Mouse (Mus musculus) forebrain, embryonic 11.5 days (tissue): ENCODE measurements around the gene Rhox6. TPM values are rescaled to one million over a fixed set of nuclear protein-coding genes. Genes with fewer than 3 reads are reported as not detected.
"Not testable (repeated sequence)": the region's sequence is repeated elsewhere in the genome, so short reads cannot be mapped to it uniquely, and the experiment has no call there.

ENCODE experiments used
- ATAC-seq: fragments of 200-750 bp; cut with Nextera tagmentation; replicated peaks from 2 replicates; pipeline ENCODE4 v1.8.0; 2017; ENCODE audit warnings: moderate TSS enrichment; ENCODE audit not compliant: low FRiP score
- DNase-seq: peaks from one replicate; pipeline ENCODE4 v3.0.0-alpha.2; 2017; ENCODE audit warnings: low spot score
- H3K27ac ChIP-seq: fragments of 300-500 bp; sonication (generic); 2 replicates; pipeline ENCODE4 v1.5.1; 2014; ENCODE audit warnings: low read depth, low read length
- H3K27me3 ChIP-seq: fragments of 300-500 bp; sonication (generic); 2 replicates; pipeline ENCODE4 v1.6.1; 2014; ENCODE audit warnings: mild to moderate bottlenecking, low read length, mixed read lengths; ENCODE audit not compliant: control insufficient read depth, insufficient read depth
- H3K36me3 ChIP-seq: fragments of 300-500 bp; sonication (generic); 2 replicates; pipeline ENCODE4 v1.6.1; 2014; ENCODE audit warnings: mild to moderate bottlenecking, low read length, moderate library complexity, mixed read lengths; ENCODE audit not compliant: control insufficient read depth, insufficient read depth
- H3K4me1 ChIP-seq: fragments of 300-500 bp; sonication (generic); replicated peaks from 2 replicates; pipeline ENCODE4 v1.6.1; 2014; ENCODE audit warnings: low read length, mixed read lengths; ENCODE audit not compliant: control insufficient read depth, insufficient read depth
- H3K4me2 ChIP-seq: fragments of 300-500 bp; sonication (generic); 2 replicates; pipeline ENCODE4 v1.6.1; 2014; ENCODE audit warnings: low read depth, mild to moderate bottlenecking, low read length, moderate library complexity, mixed read lengths; ENCODE audit not compliant: severe bottlenecking
- H3K4me3 ChIP-seq: fragments of 300-500 bp; sonication (generic); 2 replicates; pipeline ENCODE4 v1.5.1; 2014; ENCODE audit warnings: low read depth, low read length
- H3K9ac ChIP-seq: fragments of 300-500 bp; sonication (generic); 2 replicates; pipeline ENCODE4 v1.6.1; 2014; ENCODE audit warnings: low read length
- H3K9me3 ChIP-seq: fragments of 300-500 bp; sonication (generic); 2 replicates; pipeline ENCODE4 v1.6.1; 2016; ENCODE audit warnings: low read length, mixed read lengths; ENCODE audit not compliant: control insufficient read depth
- WGBS: fragments of 180-500 bp; shearing (Covaris S2); extraction: QIAGEN DNeasy Blood & Tissue Kit; methylation state at CpG from one replicate; pipeline ENCODE4 v1.1.7; 2014; 5-methylcytosine and 5-hydroxymethylcytosine counted together
- polyA plus RNA-seq: library from polyadenylated mRNA; unstranded; fragments of >200 nt; fragmentation: Nextera tagmentation; extraction: Ambion mirVana; gene quantifications from 2 replicates; pipeline ENCODE4 v1.2.1, GENCODE M21; 2014

Rhox6 gene
- polyA plus RNA-seq = not detected in 2 replicates

DNA sequence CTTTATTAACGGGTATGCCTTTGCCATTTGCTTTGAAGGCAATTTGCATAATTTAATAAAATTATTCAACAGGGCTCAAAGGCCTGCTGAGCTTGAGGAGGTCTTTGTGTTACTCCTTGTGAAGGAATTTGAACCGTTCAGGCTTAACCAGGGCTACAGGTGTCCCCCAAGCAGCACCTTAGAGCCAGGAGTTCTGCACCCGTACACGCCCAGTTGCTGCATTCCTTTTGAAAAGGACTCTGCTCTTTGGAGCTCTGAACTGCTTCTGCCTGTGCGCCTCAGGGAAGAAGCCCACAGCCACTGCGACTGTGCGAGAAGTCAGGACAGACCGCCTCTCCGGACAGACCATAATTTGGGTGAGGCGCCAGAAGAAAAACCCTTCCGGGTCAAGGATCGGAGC, at the start of gene Rhox6:
Gene Rhox6, plus strand, starts transcription at position 301 of the 400 bp plus-strand sequence.
- H3K36me3 ChIP-seq, ATAC-seq, H3K4me1 ChIP-seq, H3K27ac ChIP-seq, H3K4me3 ChIP-seq, H3K9ac ChIP-seq, H3K9me3 ChIP-seq, H3K27me3 ChIP-seq, H3K4me2 ChIP-seq, DNase-seq: not testable (repeated sequence)
- 95% methylated on average over 4 of the region's 12 CpGs for WGBS

DNA sequence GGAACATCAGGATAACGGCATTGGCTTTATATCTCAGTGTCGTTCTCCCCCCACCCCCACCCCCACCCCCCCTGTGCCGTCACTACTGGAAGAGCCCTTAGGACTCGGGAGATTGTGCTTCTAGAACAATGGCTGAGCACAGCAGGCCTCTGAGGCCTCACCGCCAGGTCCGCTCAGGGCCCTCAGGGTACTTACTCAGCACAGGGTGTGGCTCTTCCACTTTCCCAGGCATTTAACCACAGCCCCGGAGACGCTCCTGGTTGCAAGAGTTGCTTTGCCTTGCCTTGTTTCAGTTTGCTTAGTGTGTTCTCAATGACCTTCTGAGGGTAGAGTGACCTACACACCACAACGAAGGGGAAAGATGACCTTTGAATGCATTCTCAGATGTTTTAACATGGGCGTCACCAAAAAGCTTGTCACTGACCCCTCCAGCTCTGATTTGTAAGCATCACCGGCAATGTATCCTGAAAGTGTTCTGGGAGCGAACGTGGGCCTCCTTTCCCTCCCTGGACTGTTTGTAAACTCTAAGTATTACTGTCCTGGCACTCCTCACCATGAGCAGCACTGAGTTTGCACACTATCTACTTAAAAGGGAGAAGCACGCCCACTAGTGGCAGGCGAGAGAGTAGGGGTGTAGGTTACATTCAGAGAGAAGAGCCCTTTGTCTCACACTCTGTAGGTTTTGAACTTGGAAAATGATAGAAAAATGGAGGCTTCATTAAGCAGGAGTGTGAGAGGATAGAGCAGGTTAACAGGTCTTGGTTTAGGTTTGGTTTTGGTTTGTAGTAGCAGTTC, 19.2 kb upstream of the Rhox6 start:
- 80% methylated on average over 15 of the region's 15 CpGs for WGBS
- H3K27ac ChIP-seq = no peak overlapping the region
- no peak overlapping the region for H3K9ac ChIP-seq
- H3K36me3 ChIP-seq = no peaks in the 10 kb centered on the region
- no peak overlapping the region for H3K4me3 ChIP-seq
- H3K4me2 ChIP-seq = no peak overlapping the region
- no peaks in the 10 kb centered on the region for H3K9me3 ChIP-seq
- no peaks in the 10 kb centered on the region for H3K27me3 ChIP-seq
- DNase-seq (no peak), ATAC-seq (no peak)
- H3K4me1 ChIP-seq = no peaks in the 10 kb centered on the region

DNA sequence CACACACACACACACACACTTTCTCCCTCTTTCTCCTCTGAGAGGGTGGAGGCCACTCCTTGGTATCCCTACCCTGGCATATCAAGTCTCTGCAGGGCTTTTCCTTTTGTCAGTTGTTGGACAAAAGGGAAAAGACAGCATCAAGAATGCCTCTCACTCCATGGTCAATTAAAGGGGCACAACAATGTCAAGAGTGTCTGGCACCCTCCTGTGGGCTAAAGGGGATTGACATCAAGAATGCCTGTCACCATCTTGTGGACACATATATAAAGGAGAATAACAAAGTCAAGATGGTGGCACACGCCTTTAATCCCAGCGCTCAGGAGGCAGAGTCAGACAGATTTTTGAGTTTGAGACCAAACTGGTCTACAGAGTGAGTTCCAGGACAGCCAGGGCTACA, 17.3 kb upstream of the Rhox6 start:
- no peak overlapping the region for H3K27ac ChIP-seq
- H3K9me3 ChIP-seq = no peaks in the 10 kb centered on the region
- H3K27me3 ChIP-seq = no peaks in the 10 kb centered on the region
- H3K9ac ChIP-seq = no peak overlapping the region
- H3K4me2 ChIP-seq = no peak overlapping the region
- DNase-seq (no peak), ATAC-seq (no peak)
- no peak overlapping the region for H3K4me3 ChIP-seq
- H3K4me1 ChIP-seq = no peaks in the 10 kb centered on the region
- no peaks in the 10 kb centered on the region for H3K36me3 ChIP-seq
- WGBS = 80% methylated on average over 2 of the region's 2 CpGs

DNA sequence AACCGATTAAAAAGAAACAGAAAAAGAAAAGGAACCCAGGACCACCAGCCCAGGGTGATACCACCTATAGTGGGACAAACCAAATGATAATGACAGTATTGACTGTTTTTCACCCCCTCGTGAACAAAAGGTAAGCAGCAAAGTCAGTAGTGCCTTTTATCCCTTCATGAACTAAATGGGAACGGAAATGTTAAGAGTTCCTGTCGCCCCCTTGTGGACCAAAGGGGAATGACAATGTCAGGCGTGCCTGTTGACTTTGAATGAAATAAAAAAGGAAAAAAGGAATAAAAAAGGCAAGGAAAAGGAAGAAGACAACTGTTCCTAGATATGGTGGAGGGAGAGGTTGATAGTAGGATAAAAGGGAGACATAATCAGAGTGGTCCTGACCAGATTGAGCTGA, 15.5 kb upstream of the Rhox6 start:
- H3K4me1 ChIP-seq = no peaks in the 10 kb centered on the region
- H3K4me3 ChIP-seq = no peak overlapping the region
- H3K36me3 ChIP-seq = no peaks in the 10 kb centered on the region
- no peak overlapping the region for H3K27ac ChIP-seq
- ATAC-seq (no peak), DNase-seq (peak; percentile 64)
- H3K4me2 ChIP-seq = no peak overlapping the region
- 29% methylated on average over 5 of the region's 5 CpGs for WGBS
- H3K9me3 ChIP-seq = no peaks in the 10 kb centered on the region
- no peaks in the 10 kb centered on the region for H3K27me3 ChIP-seq
- H3K9ac ChIP-seq = no peak overlapping the region

DNA sequence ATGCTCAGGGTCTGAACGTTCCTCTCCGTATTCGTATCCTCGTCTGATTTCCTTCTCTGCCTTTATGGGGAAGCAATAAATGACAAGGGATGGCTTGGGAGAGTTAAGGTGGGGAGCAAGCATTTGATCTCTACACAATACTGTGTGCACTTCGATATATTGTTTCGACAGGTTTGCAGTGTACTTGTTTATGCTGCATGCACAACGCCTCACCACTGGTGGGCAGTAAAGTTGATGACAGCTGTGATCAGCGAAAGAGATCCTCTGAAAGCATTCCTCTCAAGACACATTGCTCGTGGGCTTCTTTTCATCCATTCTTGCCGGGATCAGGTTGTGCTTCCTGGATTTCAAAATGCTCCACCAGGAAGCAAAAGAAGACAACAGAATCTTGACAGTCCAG, 11.0 kb upstream of the Rhox6 start:
- H3K4me2 ChIP-seq = no peak overlapping the region
- no peaks in the 10 kb centered on the region for H3K27me3 ChIP-seq
- ATAC-seq = no peak
- 75% methylated on average over 10 of the region's 10 CpGs for WGBS
- no peaks in the 10 kb centered on the region for H3K36me3 ChIP-seq
- no peak for DNase-seq
- no peak overlapping the region for H3K9ac ChIP-seq
- no peak overlapping the region for H3K4me3 ChIP-seq
- H3K9me3 ChIP-seq = no peaks in the 10 kb centered on the region
- H3K4me1 ChIP-seq = no peaks in the 10 kb centered on the region
- H3K27ac ChIP-seq = no peak overlapping the region

DNA sequence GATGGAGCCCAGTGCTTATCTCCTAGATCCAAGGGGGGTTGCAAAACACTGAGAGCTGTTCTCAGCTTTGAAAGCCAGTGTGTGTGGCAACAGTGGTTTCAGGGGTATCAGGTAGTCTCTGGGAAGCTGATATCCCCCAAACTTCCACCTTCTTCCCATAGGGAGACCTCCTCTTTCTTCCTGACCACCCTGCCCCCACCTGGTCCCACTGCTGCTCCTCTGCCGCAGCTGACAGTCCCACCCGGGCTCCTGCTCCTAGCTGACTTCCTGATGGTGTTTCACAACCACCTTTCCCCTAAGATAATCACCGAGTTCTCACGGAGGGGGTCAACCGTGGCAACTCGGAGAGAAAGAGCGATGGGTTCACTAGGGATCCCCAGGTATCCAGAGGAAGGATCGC, 4.7 kb downstream of the Rhox6 start, which contains the start of gene Rhox7a:
Gene Rhox7a, plus strand, starts transcription at position 301 of the 400 bp plus-strand sequence.
- H3K27me3 ChIP-seq, H3K4me2 ChIP-seq, H3K9me3 ChIP-seq, H3K27ac ChIP-seq, DNase-seq, H3K4me1 ChIP-seq, ATAC-seq, H3K36me3 ChIP-seq, H3K4me3 ChIP-seq, H3K9ac ChIP-seq: not testable (repeated sequence)
- WGBS = 86% methylated on average over 8 of the region's 8 CpGs

DNA sequence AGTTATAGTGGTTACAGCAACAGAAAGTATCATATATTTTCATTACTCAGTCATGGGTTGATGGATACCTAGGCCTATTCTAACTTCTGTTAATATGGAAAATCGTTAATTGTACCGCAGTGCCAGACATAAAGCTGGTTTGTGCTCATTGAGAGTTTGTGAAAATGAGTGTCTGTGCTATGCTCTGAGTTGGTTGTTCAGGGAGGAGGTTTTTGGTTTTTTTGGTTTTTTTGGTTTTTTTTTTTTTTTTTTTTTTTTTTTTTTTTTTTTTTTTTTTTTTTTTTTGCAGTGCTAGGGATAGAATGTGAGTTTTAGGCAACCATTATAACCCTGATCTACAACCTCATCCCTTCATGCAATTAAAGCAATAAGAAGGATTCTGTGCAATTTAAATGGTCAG, 44.9 kb downstream of the Rhox6 start:
- no peaks in the 10 kb centered on the region for H3K4me1 ChIP-seq
- H3K27me3 ChIP-seq = no peaks in the 10 kb centered on the region
- 98% methylated on average over 2 of the region's 2 CpGs for WGBS
- H3K27ac ChIP-seq = no peak overlapping the region
- DNase-seq (no peak), ATAC-seq (no peak)
- no peaks in the 10 kb centered on the region for H3K9me3 ChIP-seq
- H3K4me3 ChIP-seq = no peak overlapping the region
- H3K36me3 ChIP-seq = no peaks in the 10 kb centered on the region
- H3K4me2 ChIP-seq = no peak overlapping the region
- no peak overlapping the region for H3K9ac ChIP-seq

DNA sequence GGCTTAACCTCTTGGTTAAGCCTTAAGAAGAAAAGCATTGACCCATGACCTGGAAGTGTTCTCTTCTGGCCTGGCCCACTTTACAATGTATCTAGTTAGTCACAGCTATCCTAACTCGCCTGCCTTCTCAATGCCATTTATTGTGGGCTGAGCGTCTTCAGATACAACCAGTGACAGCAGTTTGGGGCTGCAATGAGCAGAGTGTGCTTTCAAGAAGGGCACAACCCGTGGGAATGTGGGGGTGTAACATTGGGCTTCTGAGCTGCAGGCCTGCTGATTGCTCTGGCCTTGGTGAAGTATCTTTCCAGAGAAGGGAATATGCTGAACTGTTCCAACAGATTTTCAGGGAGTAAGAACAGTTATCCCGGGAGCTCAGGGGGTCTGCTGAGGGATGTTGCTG, 52.1 kb downstream of the Rhox6 start, which contains the start of gene Rhox8:
Gene Rhox8, minus strand, starts transcription at position 101 of the 400 bp plus-strand sequence.
- Histone ChIP-seq H3K27ac (no peak within 1 kb of the TSS), H3K4me2 (no peak within 1 kb of the TSS), H3K36me3 (no peaks in the 10 kb centered on the region), H3K27me3 (no peaks in the 10 kb centered on the region), H3K4me3 (no peak within 1 kb of the TSS), H3K9me3 (no peaks in the 10 kb centered on the region), H3K9ac (no peak within 1 kb of the TSS), H3K4me1 (no peaks in the 10 kb centered on the region)
- 78% methylated on average over 4 of the region's 4 CpGs for WGBS
- no peak for ATAC-seq
- DNase-seq = no peak
